Mouse (Mus musculus): ENCODE measurements around the gene Ankrd31. TPM values are rescaled to one million over a fixed set of nuclear protein-coding genes. Genes with fewer than 3 reads are reported as not detected.

Ankrd31 gene
- polyA plus RNA-seq, 1 experiment = not detected

- 91% methylated on average over 6 of the region's 6 CpGs for WGBS
- H3K4me3 ChIP-seq (replicated peaks; ENCODE audit: insufficient read depth, low read depth, low read length) = no peak overlapping the region
- H3K27ac ChIP-seq (ENCODE audit: insufficient read depth, low read length) = no peak overlapping the region
- TF ChIP-seq POLR2A (IDR thresholded peaks at IDR 0.05; ENCODE audit: borderline replicate concordance, insufficient read depth, low read length) (no peak), CTCF (IDR thresholded peaks at IDR 0.05; ENCODE audit: borderline replicate concordance, insufficient read depth, low read depth, low read length) (no peak)
- no peaks in the 10 kb centered on the region for H3K4me1 ChIP-seq (ENCODE audit: control insufficient read depth, insufficient read depth, low read length)
- H3K27me3 ChIP-seq (ENCODE audit: control insufficient read depth, insufficient read depth, low read length) = no peaks in the 10 kb centered on the region
- DNase-seq = no peak
Observed at GRCm38 (mm10) chr13:96956466-96956865, 208.4 kb downstream of the Ankrd31 start.

Other genes with a start within 250 kb of the Ankrd31 start
- 8.0 and 8.7 TPM in 2 replicates for gene Polk, start 205.7 kb upstream of the Ankrd31 start, polyA plus RNA-seq (2012; rRNA removed)
- gene Col4a3bp, start 205.7 kb upstream of the Ankrd31 start, polyA plus RNA-seq (2012; rRNA removed) = 49.6 and 54.8 TPM in 2 replicates
- 39.9 and 42.0 TPM in 2 replicates for gene Hmgcr, start 77.3 kb upstream of the Ankrd31 start, polyA plus RNA-seq (2012; rRNA removed)
- gene Gcnt4, start 176.4 kb downstream of the Ankrd31 start, polyA plus RNA-seq (2012; rRNA removed) = 1.1 and 1.9 TPM in 2 replicates

Data from cerebellum, adult 2 months (tissue).